Mouse (Mus musculus): ENCODE data around the gene Gm8906.
"Not testable (repeated sequence)": the region's sequence is repeated elsewhere in the genome, so short reads cannot be mapped to it uniquely, and the experiment has no call there.

Gene Gm8906

GRCm38 (mm10) chr5:11502385-11502784 lies at the start of gene Gm8906:
TSS of gene Gm8906 (plus strand) at chr5:11502685.
- DNase-seq (ENCODE audit: extremely low read depth, low read depth, low spot score), result not testable (repeated sequence)
